24 mouse cellular contexts compared by ENCODE assay signal in the genomic region with DNA sequence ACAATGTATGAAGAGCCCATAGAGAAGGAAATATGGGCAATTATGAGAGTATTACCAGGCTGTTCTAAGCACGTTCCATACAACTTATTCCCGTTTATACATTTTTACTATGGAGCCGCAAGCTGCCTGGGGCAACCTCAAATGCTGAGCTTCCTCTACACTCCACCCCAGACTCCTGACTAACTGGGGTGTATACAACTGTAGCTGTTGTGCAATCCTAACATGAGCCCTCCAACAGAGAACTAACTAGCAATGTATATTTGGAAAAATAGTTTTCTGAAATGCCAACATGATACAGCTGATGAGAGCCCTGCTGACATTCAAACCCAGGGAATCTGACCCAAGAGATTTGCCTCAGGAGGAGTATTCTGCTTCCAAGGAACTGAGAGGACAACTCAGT. TPM values are rescaled to one million over a fixed set of nuclear protein-coding genes. Genes with fewer than 3 reads are reported as not detected.
DNase-seq lines count a peak whose midpoint lies in the region; ATAC-seq and TF ChIP-seq lines count a peak whose summit lies in the region.
"Had no signal": no experiment of that assay in that cellular context is flagged by ENCODE, and none has a peak within 500 bp of the region (broad histone marks: within the 10 kb centered on the region; RNA-seq: fewer than 3 reads in every experiment).

No protein-coding gene starts in this region.

- H3K27me3 ChIP-seq in heart, embryonic 11.5 days (ENCODE audit: control insufficient read depth, insufficient read depth, low read length): no peaks in the 10 kb centered on the region
- H3K27me3 ChIP-seq in heart, embryonic 15.5 days: no peaks in the 10 kb centered on the region
- H3K27me3 ChIP-seq in heart, postnatal 0 days (ENCODE audit: control insufficient read depth, insufficient read depth, low read length): no peaks in the 10 kb centered on the region
- H3K27me3 ChIP-seq: CH12.LX; embryonic facial prominence, embryonic 13.5 days; forebrain, embryonic 12.5 days; hindbrain, embryonic 12.5 days had no signal

- no peak for TF ChIP-seq CTCF in gastrocnemius, adult 2 months (IDR thresholded peaks at IDR 0.05)
- no peak for TF ChIP-seq CTCF in heart, postnatal 0 days (IDR thresholded peaks at IDR 0.05; ENCODE audit: low read depth)

- H3K9ac ChIP-seq in heart, embryonic 11.5 days (ENCODE audit: low read depth, low read length): no peak overlapping the region
- no peak overlapping the region for H3K9ac ChIP-seq in heart, embryonic 15.5 days
- no peak overlapping the region for H3K9ac ChIP-seq in heart, postnatal 0 days (replicated peaks; ENCODE audit: low read depth, low read length)
- H3K9ac ChIP-seq: embryonic facial prominence, embryonic 13.5 days; forebrain, embryonic 12.5 days; hindbrain, embryonic 12.5 days had no signal

- H3K27ac ChIP-seq in gastrocnemius, adult 2 months: peak overlapping the region; percentile 28; the same call in 1 of the 2 replicates
- H3K27ac ChIP-seq in heart, embryonic 11.5 days (ENCODE audit: low read depth, low read length): peak overlapping the region; percentile 64; the same call in 1 of the 2 replicates
- peak overlapping the region; percentile 47 for H3K27ac ChIP-seq in heart, embryonic 15.5 days
- peak overlapping the region; percentile 73 for H3K27ac ChIP-seq in heart, postnatal 0 days (ENCODE audit: low read depth)
- H3K27ac ChIP-seq: forebrain, embryonic 12.5 days; hindbrain, embryonic 12.5 days had no signal

- WGBS in heart, embryonic 11.5 days (ENCODE audit: insufficient replicate concordance): 81% methylated on average over 3 of the region's 3 CpGs
- 91% methylated on average over 3 of the region's 3 CpGs for WGBS in heart, embryonic 15.5 days
- 86% methylated on average over 3 of the region's 3 CpGs for WGBS in heart, postnatal 0 days

- no peak overlapping the region for H3K4me3 ChIP-seq in gastrocnemius, adult 2 months
- H3K4me3 ChIP-seq in heart, embryonic 11.5 days (ENCODE audit: low read depth, low read length): no peak overlapping the region
- no peak overlapping the region for H3K4me3 ChIP-seq in heart, embryonic 15.5 days
- H3K4me3 ChIP-seq in heart, postnatal 0 days (ENCODE audit: low read depth, low read length): no peak overlapping the region
- H3K4me3 ChIP-seq: embryonic facial prominence, embryonic 13.5 days; forebrain, embryonic 12.5 days; hindbrain, embryonic 12.5 days had no signal

- no peaks in the 10 kb centered on the region for H3K9me3 ChIP-seq in heart, embryonic 11.5 days (replicated peaks; ENCODE audit: control insufficient read depth, low read length)
- no peaks in the 10 kb centered on the region for H3K9me3 ChIP-seq in heart, embryonic 15.5 days (replicated peaks)
- no peaks in the 10 kb centered on the region for H3K9me3 ChIP-seq in heart, postnatal 0 days (replicated peaks; ENCODE audit: control insufficient read depth, low read length)
- H3K9me3 ChIP-seq: embryonic facial prominence, embryonic 13.5 days; forebrain, embryonic 12.5 days; hindbrain, embryonic 12.5 days had no signal

- ATAC-seq in heart, embryonic 11.5 days (replicated peaks; ENCODE audit: insufficient number of reproducible peaks, low FRiP score, low TSS enrichment): no peak
- no peak for ATAC-seq in heart, embryonic 15.5 days (replicated peaks; ENCODE audit: insufficient number of reproducible peaks, insufficient read depth, low FRiP score, low read depth)
- ATAC-seq in heart, postnatal 0 days (ENCODE audit: insufficient read depth, low read depth): no peak
- ATAC-seq: forebrain, embryonic 16.5 days; hindbrain, embryonic 16.5 days; inflammation-experienced regulatory T-cells, adult 6 months; intestine, postnatal 0 days had no signal

- no peak for DNase-seq in gastrocnemius, adult 2 months
- DNase-seq in gastrocnemius, postnatal 36 days: no peak
- DNase-seq in heart, postnatal 14 days: no peak
- no peak for DNase-seq in heart, adult 9 months (ENCODE audit: low spot score in 2 of 2)
- no peak for DNase-seq in heart, postnatal 0 days (ENCODE audit: low spot score)
- DNase-seq in lung, postnatal 10 days: no peak
- DNase-seq: adrenal gland, adult 2 months; adrenal gland, postnatal 25 days; cerebellum, adult 18-20 months; cerebellum, adult 9-11 months; cerebellum, postnatal 36 days; gastrocnemius, postnatal 14 days; kidney, adult 8-10 months had no signal

- H3K4me1 ChIP-seq in heart, embryonic 11.5 days (ENCODE audit: control insufficient read depth, insufficient read depth, low read length): peaks cover 38% of the 10 kb centered on the region
- H3K4me1 ChIP-seq in heart, embryonic 15.5 days (replicated peaks): peaks cover 43% of the 10 kb centered on the region
- peaks cover 34% of the 10 kb centered on the region for H3K4me1 ChIP-seq in heart, postnatal 0 days (ENCODE audit: control insufficient read depth, insufficient read depth)
- H3K4me1 ChIP-seq: forebrain, embryonic 12.5 days; hindbrain, embryonic 12.5 days had no signal

- intact Hi-C loops in gastrocnemius, adult 2 months (cut with DNase I): loop anchor here (5.0 kb wide), 1 partner anchor 47 kb away; a partner anchor contains a TSS
- intact Hi-C loops in gastrocnemius, postnatal 36 days (cut with DNase I): no loop called here
- intact Hi-C loops in heart, postnatal 14 days (cut with DNase I): no loop called here

- H3K36me3 ChIP-seq in heart, embryonic 11.5 days (ENCODE audit: control insufficient read depth, insufficient read depth, low read length): no peaks in the 10 kb centered on the region
- no peaks in the 10 kb centered on the region for H3K36me3 ChIP-seq in heart, embryonic 15.5 days
- H3K36me3 ChIP-seq in heart, postnatal 0 days (replicated peaks; ENCODE audit: control insufficient read depth, insufficient read depth, low read length): no peaks in the 10 kb centered on the region
- H3K36me3 ChIP-seq: embryonic facial prominence, embryonic 13.5 days; forebrain, embryonic 12.5 days; hindbrain, embryonic 12.5 days had no signal

- H3K4me2 ChIP-seq in heart, embryonic 11.5 days: no peak overlapping the region
- no peak overlapping the region for H3K4me2 ChIP-seq in heart, embryonic 15.5 days
- H3K4me2 ChIP-seq in heart, postnatal 0 days (ENCODE audit: low read depth, low read length): no peak overlapping the region
- H3K4me2 ChIP-seq: embryonic facial prominence, embryonic 13.5 days; forebrain, embryonic 12.5 days; hindbrain, embryonic 12.5 days had no signal

- TF ChIP-seq EP300 in heart, postnatal 0 days (IDR thresholded peaks at IDR 0.05; ENCODE audit: low read depth): no peak

RNA-seq across cellular contexts. Expression of a gene that starts 48.3 kb away (rescaled TPM):
- 100 to 1,000 TPM; 142 to 248 TPM for total RNA-seq in gastrocnemius, adult 2 months (2021)
- total RNA-seq in gastrocnemius, postnatal 36 days (2021): 100 to 1,000 TPM; 156 to 217 TPM
- polyA plus RNA-seq in heart, embryonic 11.5 days (2014; fragmentation: Nextera tagmentation; extraction: Ambion mirVana): 177 and 185 TPM in 2 replicates
- total RNA-seq in heart, postnatal 14 days (2021): 10 to 100 TPM; 19.7 to 30.1 TPM
- 94.8 and 103 TPM in 2 replicates for polyA plus RNA-seq in heart, embryonic 15.5 days (2015; fragmentation: Nextera tagmentation; extraction: Ambion mirVana)
- total RNA-seq in heart, postnatal 0 days (2014; rRNA removed; ENCODE audit: low replicate concordance): 92.1 and 111 TPM in 2 replicates
- 56.3 and 57.5 TPM in 2 replicates for polyA plus RNA-seq in heart, postnatal 0 days (2015; fragmentation: Nextera tagmentation; extraction: Ambion mirVana)
- total RNA-seq: granulocyte monocyte progenitor cell, adult 5-6 weeks had no signal
- polyA plus RNA-seq: inflammation-experienced regulatory T-cells, adult 6 months had no signal
